Mouse (Mus musculus) liver, adult 2 months (tissue): ENCODE results near the gene Rnf4. TPM values are rescaled to one million over a fixed set of nuclear protein-coding genes. Genes with fewer than 3 reads are reported as not detected.

Experiments
- DNase-seq: peaks from one replicate; pipeline ENCODE4 v3.0.0-alpha.2; 2011; ENCODE audit warnings: low read depth, low spot score; ENCODE audit errors: extremely low read depth
- H3K27ac ChIP-seq: fragments of 200-500 bp; replicated peaks from 2 replicates; pipeline ENCODE4 v1.5.1; 2012; ENCODE audit warnings: low read depth, mild to moderate bottlenecking, control low read depth, inconsistent platforms, low read length; ENCODE audit not compliant: insufficient read depth
- H3K27me3 ChIP-seq: fragments of 200-500 bp; 2 replicates; pipeline ENCODE4 v1.6.1; 2012; ENCODE audit warnings: mild to moderate bottlenecking, moderate library complexity, low read length, inconsistent platforms; ENCODE audit not compliant: control insufficient read depth, insufficient read depth
- H3K36me3 ChIP-seq: fragments of 200-500 bp; 2 replicates; pipeline ENCODE4 v1.6.1; 2012; ENCODE audit warnings: low read length, inconsistent platforms; ENCODE audit not compliant: control insufficient read depth, insufficient read depth
- H3K4me1 ChIP-seq: fragments of 200-500 bp; 2 replicates; pipeline ENCODE4 v1.6.1; 2011; ENCODE audit warnings: low read length; ENCODE audit not compliant: control insufficient read depth, insufficient read depth
- H3K4me3 ChIP-seq: fragments of 200-500 bp; 2 replicates; pipeline ENCODE4 v1.5.1; 2011; ENCODE audit warnings: low read depth, mild to moderate bottlenecking, control low read depth, low read length, moderate library complexity; ENCODE audit not compliant: insufficient read depth
- H3K79me2 ChIP-seq: fragments of 200-500 bp; 2 replicates; pipeline ENCODE4 v1.6.1; 2012; ENCODE audit warnings: inconsistent platforms, mild to moderate bottlenecking, low read length, moderate library complexity; ENCODE audit not compliant: control insufficient read depth, insufficient read depth
- H3K9ac ChIP-seq: fragments of 200-500 bp; 2 replicates; pipeline ENCODE4 v1.6.1; 2012; ENCODE audit warnings: low read depth, mild to moderate bottlenecking, control low read depth, inconsistent platforms, low read length
- CTCF ChIP-seq: fragments of 200-500 bp; IDR thresholded peaks from 2 replicates; pipeline ENCODE4 v1.5.1; 2011; ENCODE audit warnings: low read depth, low read length, control low read depth
- POLR2A ChIP-seq: fragments of 200-500 bp; IDR thresholded peaks from 2 replicates; pipeline ENCODE4 v1.6.1; 2011; ENCODE audit warnings: low read length, control low read depth; ENCODE audit not compliant: insufficient read depth; ENCODE audit errors: extremely low read depth
- WGBS: fragments of 180-500 bp; shearing (Covaris S2); methylation state at CpG from one replicate; pipeline ENCODE4 v1.1.7; 2018; 5-methylcytosine and 5-hydroxymethylcytosine counted together
- polyA plus RNA-seq: library from polyadenylated mRNA; depleted of rRNA; stranded (reverse); fragments of >200 nt; gene quantifications from 2 replicates; pipeline ENCODE4 v1.2.3, GENCODE M21; 2012
- total RNA-seq: library from RNA; depleted of rRNA; stranded (reverse); fragments of >200 nt; gene quantifications from 2 replicates; pipeline ENCODE4 v1.2.3, GENCODE M21; 2014

The Rnf4 gene
- total and polyA plus RNA-seq, 2 experiments = 50.6 to 78.3 TPM

- Histone ChIP-seq H3K4me3 (no peak overlapping the region), H3K9ac (no peak overlapping the region), H3K79me2 (no peaks in the 10 kb centered on the region), H3K4me1 (no peaks in the 10 kb centered on the region; the same call in 1 of the 2 replicates), H3K27me3 (no peaks in the 10 kb centered on the region), H3K36me3 (no peaks in the 10 kb centered on the region), H3K27ac (no peak overlapping the region)
- DNase-seq = no peak
- 79% methylated on average over 7 of the region's 7 CpGs for WGBS
- TF ChIP-seq POLR2A (no peak), CTCF (no peak)
Observed at GRCm38 (mm10) chr5:34302377-34302776, 33.7 kb upstream of the Rnf4 start.

GRCm38 (mm10) chr5:34309016-34309415 lies 27.1 kb upstream of the Rnf4 start:
- 33% methylated on average over 3 of the region's 3 CpGs for WGBS

GRCm38 (mm10) chr5:34319491-34320034 lies 16.5 kb upstream of the Rnf4 start:
- DNase-seq = peak; percentile 92
- Histone ChIP-seq H3K9ac (no peak overlapping the region), H3K36me3 (no peaks in the 10 kb centered on the region), H3K4me1 (peaks cover 6% of the 10 kb centered on the region; the same call in 1 of the 2 replicates), H3K4me3 (no peak overlapping the region), H3K79me2 (no peaks in the 10 kb centered on the region), H3K27me3 (no peaks in the 10 kb centered on the region), H3K27ac (peak overlapping the region; percentile 14; the same call in 1 of the 2 replicates)
- 27% methylated on average over 2 of the region's 2 CpGs for WGBS
- TF ChIP-seq CTCF (peak; percentile 54), POLR2A (no peak)

More at GRCm38 (mm10) chr5:34309016-34309415, 27.1 kb upstream of the Rnf4 start:
- DNase-seq = peak; percentile 22
- H3K27me3 ChIP-seq = no peaks in the 10 kb centered on the region
- H3K9ac ChIP-seq = no peak overlapping the region
- H3K4me1 ChIP-seq = 0 out of 2 replicates have a peak, but pooled peaks cover 3% of the 10 kb centered on the region
- no peaks in the 10 kb centered on the region for H3K36me3 ChIP-seq
- H3K27ac ChIP-seq = no peak overlapping the region
- no peaks in the 10 kb centered on the region for H3K79me2 ChIP-seq
- TF ChIP-seq CTCF (no peak), POLR2A (no peak)
- no peak overlapping the region for H3K4me3 ChIP-seq

GRCm38 (mm10) chr5:34321236-34321635 lies 14.9 kb upstream of the Rnf4 start:
- no peak overlapping the region for H3K27ac ChIP-seq
- H3K27me3 ChIP-seq = no peaks in the 10 kb centered on the region
- H3K4me1 ChIP-seq = peaks cover 6% of the 10 kb centered on the region; the same call in 1 of the 2 replicates
- no peaks in the 10 kb centered on the region for H3K79me2 ChIP-seq
- WGBS = 96% methylated on average over 4 of the region's 4 CpGs
- TF ChIP-seq CTCF (no peak), POLR2A (no peak)
- no peaks in the 10 kb centered on the region for H3K36me3 ChIP-seq
- no peak for DNase-seq
- no peak overlapping the region for H3K9ac ChIP-seq
- no peak overlapping the region for H3K4me3 ChIP-seq

- Histone ChIP-seq H3K79me2 (no peaks in the 10 kb centered on the region), H3K4me3 (no peak overlapping the region), H3K4me1 (no peaks in the 10 kb centered on the region), H3K27ac (no peak overlapping the region), H3K9ac (no peak overlapping the region), H3K27me3 (peaks cover 3% of the 10 kb centered on the region; the same call in 1 of the 2 replicates), H3K36me3 (no peaks in the 10 kb centered on the region)
- DNase-seq = no peak
- TF ChIP-seq POLR2A (no peak), CTCF (no peak)
Observed at GRCm38 (mm10) chr5:34325286-34325685, 10.8 kb upstream of the Rnf4 start.

- H3K4me3 ChIP-seq = no peak overlapping the region
- no peaks in the 10 kb centered on the region for H3K36me3 ChIP-seq
- H3K79me2 ChIP-seq = no peaks in the 10 kb centered on the region
- H3K4me1 ChIP-seq = no peaks in the 10 kb centered on the region
- TF ChIP-seq CTCF (no peak), POLR2A (no peak)
- DNase-seq = no peak
- peaks cover 3% of the 10 kb centered on the region; the same call in 1 of the 2 replicates for H3K27me3 ChIP-seq
- WGBS = 60% methylated on average over 4 of the region's 4 CpGs
- no peak overlapping the region for H3K27ac ChIP-seq
- no peak overlapping the region for H3K9ac ChIP-seq
Observed at GRCm38 (mm10) chr5:34326249-34326691, 9.8 kb upstream of the Rnf4 start.
